Mouse (Mus musculus): ENCODE measurements at regions not wholly inside any gene's neighbourhood (a gene's known extent, or its start where the extent isn't known, plus 50 kb on each side); places are given as distances from the start of the nearest gene placed in this dataset.

DNA sequence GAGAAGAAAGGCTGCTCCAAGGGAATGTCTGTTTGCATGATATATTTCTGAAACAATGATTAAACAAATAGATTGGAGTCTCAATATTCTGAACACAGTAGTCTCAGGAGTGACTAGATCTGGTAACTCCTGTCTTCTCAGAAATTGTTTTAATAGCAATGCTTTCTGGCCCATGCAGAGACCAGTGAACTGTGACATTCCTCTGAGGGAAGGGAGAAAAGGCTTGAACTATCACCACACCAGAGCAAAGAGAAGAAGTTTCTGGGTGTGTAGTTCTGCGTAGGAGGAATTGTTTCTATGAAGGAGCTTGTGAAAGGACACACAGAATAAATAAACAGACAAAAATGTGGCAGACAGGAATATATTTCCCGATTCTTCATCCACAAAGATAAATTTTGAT is 277.1 kb downstream of the Osr1 start:
- no peak for DNase-seq (ENCODE audit: low read depth, low spot score)

DNA sequence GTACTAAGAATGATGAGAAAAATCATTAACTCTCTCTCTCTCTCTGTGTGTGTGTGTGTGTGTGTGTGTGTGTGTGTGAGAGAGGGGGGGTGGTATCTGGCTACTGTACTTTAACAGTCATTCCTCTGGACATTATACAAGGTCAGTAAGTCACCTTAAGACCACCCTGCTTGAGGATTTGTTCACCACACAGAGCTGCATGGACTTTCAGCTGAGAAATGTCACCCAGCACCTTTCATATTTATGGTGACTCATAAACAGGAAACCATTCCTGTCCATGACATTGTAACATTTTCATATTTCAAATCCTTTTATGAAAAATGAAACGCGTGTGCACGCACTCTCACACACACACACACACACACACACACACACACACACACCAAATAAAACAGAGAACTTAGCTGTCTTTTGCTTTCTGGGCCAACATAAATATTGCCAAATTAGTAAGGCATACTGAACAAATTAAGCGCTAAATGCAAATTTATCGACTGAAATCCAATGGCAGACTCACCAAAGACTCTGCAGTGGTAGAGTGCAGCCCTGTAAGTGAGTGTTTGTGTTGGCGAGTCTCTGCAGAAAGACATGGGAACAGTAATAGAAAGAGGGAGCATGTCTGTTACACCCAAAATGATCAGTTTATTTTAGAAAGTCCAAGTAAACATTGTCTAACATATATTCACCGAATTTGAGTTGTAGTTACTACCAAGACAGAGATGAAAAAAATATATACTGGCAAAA is 277.7 kb downstream of the Osr1 start:
- DNase-seq (ENCODE audit: low read depth, low spot score), result no peak

DNA sequence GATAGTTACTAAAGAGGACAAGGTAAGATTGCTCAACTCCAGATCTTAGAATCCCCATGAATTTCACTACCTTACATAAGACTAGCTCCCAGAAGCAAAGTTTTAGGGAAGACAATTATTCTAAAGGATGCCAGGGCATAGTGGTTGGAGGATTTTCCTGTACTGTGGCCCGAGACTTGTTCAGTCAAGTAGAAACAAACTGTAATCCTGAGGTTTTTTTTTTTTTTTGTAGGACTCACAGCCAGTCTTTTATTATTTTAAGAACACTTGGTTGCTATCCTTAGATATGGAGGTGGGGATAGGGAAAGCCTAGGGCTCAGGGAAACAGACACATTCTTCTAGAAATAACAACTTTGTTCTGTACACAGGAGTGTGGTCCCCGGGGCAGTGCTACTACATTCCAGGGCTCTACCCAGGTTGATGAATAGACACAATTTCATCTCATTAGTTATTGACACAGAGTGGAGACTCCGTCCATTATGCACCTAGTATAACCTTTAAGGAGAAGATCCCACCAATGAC is 285.6 kb downstream of the Osr1 start:
- no peak for DNase-seq (ENCODE audit: low read depth, low spot score)

DNA sequence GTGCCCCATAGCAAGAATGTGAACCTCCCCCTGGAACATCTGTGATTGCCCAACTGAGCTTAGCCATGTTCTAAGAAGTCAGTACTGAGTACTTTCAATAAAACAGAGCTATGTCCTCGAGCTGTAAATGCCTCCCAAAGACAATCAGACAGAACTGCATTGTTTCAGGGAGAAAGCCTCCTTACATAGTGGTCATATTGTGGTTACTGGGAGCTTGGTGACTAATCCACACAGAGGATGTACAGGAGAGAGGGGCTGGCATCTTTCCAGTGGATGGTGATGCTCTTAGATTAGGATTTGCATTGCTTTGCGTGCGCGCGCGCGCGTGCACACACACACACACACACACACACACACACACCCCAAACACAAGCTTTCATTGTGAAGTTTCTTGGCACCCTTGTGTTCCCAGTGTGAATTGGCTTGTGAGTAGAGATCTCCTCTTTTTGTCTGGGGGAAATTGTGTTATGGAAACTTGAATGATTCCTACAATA is 286.3 kb downstream of the Osr1 start:
- no peak for DNase-seq (ENCODE audit: low read depth, low spot score)

- DNase-seq (ENCODE audit: low read depth, low spot score), result no peak
These were observed 288.1 kb downstream of the Osr1 start for GRCm38 (mm10) chr12:9857990-9858389.

GRCm38 (mm10) chr12:9862301-9862700 is 292.4 kb downstream of the Osr1 start:
- DNase-seq (ENCODE audit: low read depth, low spot score), result no peak

- DNase-seq (ENCODE audit: low read depth, low spot score), result no peak
These were observed 302.3 kb downstream of the Osr1 start for GRCm38 (mm10) chr12:9872236-9872635.

- no peak for DNase-seq (ENCODE audit: low read depth, low spot score)
These were observed 303.3 kb downstream of the Osr1 start for GRCm38 (mm10) chr12:9873214-9873613.

DNA sequence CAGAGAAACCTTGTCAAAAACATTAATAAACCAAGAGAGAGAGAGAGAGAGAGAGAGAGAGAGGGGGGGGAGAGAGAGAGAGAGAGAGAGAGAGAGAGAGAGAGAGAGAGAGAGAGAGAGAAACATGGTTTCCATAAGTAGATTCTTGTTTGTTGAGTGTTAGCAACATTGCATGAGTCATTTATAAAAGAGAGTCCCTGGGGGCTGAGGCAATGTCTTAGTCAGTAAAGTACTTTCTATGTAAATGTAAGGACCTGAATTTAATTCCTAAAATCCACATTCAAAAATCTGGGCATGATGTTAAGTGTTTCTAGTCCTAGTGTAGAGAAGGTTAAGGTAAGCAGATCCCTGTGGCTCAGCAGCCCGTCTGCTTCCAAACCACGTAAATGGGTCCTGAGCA is 304.9 kb downstream of the Osr1 start:
- no peak for DNase-seq (ENCODE audit: low read depth, low spot score)

DNA sequence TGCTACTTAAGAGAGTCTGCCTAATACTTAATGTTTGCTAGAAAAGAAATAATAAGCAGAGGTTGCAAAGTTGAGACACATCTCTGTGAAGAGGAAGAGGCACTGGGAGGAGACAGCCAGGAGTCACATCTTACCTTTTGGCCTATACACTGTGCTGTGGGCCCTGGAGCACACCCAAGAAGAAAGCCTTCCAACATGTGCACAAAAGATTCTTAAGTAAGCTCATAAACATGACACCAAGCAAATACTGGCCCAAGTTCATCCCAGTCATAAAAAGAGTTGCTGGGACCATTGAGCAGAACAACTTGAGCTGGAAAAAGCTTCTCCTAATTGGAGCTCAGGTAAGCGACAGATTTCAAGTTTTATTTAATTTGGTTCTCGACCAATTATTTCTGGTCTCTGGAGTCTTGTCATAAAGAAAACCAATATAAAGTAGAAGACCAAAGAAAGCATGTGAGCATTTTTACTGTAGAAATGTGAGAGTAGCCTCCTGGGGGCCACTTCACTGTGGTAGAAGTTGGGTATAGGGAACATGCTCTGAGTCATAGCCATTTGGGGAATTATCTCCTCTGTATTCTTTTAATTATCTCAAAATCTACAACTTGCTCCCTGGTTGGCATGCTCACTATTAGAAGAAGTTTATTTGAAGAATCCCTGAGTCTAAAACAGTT is 312.2 kb downstream of the Osr1 start:
- no peak for DNase-seq (ENCODE audit: low read depth, low spot score)

GRCm38 (mm10) chr12:9883037-9883730 is 313.3 kb downstream of the Osr1 start:
- no peak for DNase-seq (ENCODE audit: low read depth, low spot score)

DNA sequence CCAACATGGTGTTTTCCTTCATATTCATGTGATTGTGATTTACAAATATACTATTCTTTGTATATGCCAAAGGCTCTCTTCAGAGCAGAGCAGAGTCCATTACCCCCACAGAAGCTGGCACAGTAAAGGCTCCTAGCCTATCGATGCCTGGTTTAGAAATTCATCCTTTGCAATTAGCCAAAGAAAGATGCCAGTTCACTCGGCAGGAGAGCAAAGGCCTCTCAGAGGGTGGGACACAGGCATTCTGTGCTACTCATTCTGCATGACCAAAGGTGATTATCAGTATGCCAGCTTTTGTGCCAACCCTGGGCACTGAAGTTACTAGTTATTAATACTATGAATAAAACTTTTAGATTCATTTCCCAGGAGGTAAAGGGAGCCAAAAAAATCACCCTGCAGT is 324.6 kb downstream of the Osr1 start:
- no peak for DNase-seq (ENCODE audit: low read depth, low spot score)

GRCm38 (mm10) chr12:9897980-9898379 is 328.1 kb downstream of the Osr1 start:
- peak; percentile 7 for DNase-seq (ENCODE audit: low read depth, low spot score)

DNA sequence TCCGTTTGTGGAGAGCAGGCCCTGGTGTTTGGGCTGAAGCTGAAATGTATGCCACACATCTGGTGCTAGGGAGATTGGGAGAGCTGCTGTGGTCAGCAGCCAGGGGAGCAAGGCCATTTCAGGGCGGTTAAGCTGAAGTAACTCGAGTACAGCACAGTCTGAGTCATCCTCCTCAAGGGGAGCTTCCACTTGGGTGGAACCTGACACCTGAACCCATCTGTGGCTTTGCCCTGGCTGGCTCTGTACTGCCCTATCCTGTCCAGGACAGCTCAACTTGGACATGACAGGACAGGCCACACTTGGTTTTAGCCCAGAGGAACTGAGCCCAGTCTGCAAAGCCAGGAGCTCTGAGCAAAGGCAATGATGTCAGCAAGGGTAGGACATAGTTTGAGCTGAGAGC is 328.5 kb downstream of the Osr1 start:
- peak; percentile 96 for DNase-seq (ENCODE audit: low read depth, low spot score)

DNA sequence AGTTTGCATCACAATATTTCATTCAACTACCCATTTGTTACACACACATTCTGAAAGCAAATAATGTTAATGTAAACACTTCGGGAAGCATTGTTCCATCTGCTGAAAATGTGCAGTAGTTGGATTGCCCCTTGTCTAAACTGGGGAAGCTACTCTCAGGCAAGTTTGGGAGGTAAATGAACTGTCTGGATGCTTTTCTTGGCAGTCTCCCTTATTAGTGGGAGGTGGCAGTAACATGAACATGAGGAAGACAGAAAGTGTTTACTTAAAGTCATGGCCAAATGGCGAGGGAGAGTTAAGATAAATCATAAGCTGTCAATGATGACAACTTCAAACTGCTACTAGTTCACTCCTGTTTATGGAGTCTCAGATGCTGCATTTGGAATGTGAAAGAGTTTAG is 332.0 kb downstream of the Osr1 start:
- no peak for DNase-seq (ENCODE audit: low read depth, low spot score)

- no peak for DNase-seq (ENCODE audit: low read depth, low spot score)
These were observed 333.9 kb downstream of the Osr1 start for GRCm38 (mm10) chr12:9903702-9904231.

DNA sequence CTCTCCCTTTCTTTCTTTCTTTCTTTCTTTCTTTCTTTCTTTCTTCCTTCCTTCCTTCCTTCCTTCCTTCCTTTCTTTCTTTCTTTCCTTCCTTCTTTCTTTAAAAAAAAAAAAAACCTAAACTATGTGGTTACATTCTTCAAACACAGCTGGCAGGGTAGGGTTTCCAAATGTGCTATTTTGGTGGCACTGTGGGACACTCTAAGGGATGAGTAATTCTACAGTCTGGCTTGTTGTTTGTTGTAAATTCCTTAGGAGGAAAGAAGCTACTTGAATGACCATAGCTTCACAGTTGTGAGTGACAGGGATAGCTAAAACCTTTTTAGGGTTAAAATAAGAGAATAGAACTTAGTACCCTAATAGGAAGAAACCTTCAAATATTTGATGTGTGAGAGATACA is 342.4 kb downstream of the Osr1 start:
- no peak for DNase-seq (ENCODE audit: low read depth, low spot score)

- no peak for DNase-seq (ENCODE audit: low read depth, low spot score)
These were observed 345.8 kb downstream of the Osr1 start for GRCm38 (mm10) chr12:9915726-9916140.

DNA sequence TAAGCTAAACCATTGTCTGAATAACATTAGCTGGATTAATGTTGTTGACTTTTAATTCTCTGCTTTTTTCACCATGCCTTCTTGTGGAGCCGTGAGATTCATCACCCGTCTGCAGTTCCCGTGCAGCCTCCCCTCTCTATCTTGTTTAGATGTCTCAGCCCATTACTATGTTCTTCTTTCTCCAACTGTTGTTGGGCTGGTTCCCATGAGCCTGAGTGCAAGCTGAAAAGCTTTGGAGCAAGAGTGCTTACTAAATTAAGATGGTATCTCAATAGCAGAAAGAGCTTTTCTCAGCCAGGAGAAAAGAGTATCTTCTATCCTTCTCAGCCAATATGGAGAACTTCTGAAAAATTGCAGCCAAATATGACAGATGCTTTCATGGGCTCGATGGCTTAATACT is 348.1 kb downstream of the Osr1 start:
- no peak for DNase-seq (ENCODE audit: low read depth, low spot score)

- DNase-seq (ENCODE audit: low read depth, low spot score), result no peak
These were observed 349.1 kb downstream of the Osr1 start for GRCm38 (mm10) chr12:9919007-9919406.

DNA sequence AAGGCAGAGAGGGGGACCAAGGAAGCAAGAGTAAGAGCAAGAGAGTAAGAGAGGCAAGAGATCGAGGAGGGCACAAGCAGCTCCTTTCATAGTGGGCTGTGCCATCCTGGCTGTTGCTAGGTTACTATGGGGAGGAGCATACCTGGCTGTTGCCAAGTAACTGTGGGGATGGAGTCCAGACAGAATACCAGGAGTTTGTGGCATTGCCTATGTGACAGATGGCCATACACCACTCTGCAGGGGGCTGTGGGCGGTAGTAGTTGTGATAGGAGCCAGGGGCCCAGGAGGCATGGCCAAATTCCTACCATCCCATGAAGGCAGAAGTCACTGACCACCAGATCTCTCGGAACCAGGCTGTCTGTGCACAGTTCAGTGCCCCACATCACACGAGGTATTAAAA is 349.5 kb downstream of the Osr1 start:
- DNase-seq (ENCODE audit: low read depth, low spot score), result no peak

DNA sequence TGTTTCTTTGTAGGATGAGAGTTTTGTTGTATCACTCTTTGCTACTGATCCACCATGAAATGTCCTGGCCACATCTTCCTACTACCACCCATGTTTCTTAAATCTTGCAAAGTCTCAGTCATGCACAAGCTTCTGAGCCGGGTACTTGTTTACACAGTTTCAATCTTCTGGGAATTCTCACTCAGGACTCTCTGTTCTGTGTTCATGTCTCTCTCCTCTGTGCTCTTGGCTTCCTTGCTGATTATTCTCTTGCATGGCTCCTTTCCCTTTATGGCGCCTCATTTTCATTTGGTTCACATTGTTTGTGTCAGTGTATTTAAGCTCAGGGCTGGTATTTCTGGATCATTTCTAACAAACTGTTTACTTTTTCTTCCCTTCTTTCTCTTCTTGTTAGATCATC is 350.5 kb downstream of the Osr1 start:
- DNase-seq (ENCODE audit: low read depth, low spot score), result peak; percentile 48

All from skeletal muscle tissue, adult 2 months (tissue).